Mouse (Mus musculus): ENCODE results near the gene Ttc21a.

DNA sequence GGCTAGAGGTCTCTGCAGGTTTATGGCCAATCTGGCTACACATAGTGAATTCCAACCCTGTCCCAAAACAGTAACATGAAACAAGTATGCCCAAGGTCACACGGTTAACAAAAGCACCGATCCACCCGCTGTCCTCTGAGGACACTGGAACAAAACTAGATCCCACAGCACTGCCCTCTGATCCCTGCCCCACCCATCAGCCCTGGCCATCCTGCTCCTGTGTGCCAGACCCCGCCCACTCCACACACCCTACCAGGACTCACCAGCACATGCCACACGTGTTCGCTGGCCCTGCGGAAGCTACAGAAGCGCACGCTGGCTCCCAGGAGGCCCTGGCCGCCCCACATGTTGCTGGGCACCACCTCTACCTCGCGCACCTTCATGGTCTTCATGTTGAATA, 5.0 kb upstream of the Ttc21a start:
- TF ChIP-seq CTCF (conservative IDR thresholded peaks at IDR 0.05; ENCODE audit: low read length): no peak
- no peak for TF ChIP-seq POU5F1 (IDR thresholded peaks at IDR 0.05; ENCODE audit: borderline replicate concordance, low read length)
- TF ChIP-seq NANOG (IDR thresholded peaks at IDR 0.05; ENCODE audit: borderline replicate concordance, low read length): no peak
